In genomic region chr4:124809136-124809883, GRCm38 (mm10) we compare ENCODE assay signal across 16 mouse cellular contexts. TPM values are rescaled to one million over a fixed set of nuclear protein-coding genes. Genes with fewer than 3 reads are reported as not detected.
DNase-seq lines count a peak whose midpoint lies in the region; ATAC-seq and TF ChIP-seq lines count a peak whose summit lies in the region.
"Had no signal": no experiment of that assay in that cellular context is flagged by ENCODE, and none has a peak within 500 bp of the region (broad histone marks: within the 10 kb centered on the region; RNA-seq: fewer than 3 reads in every experiment).

No protein-coding gene starts in this region.

- H3K36me3 ChIP-seq in kidney, embryonic 14.5 days (ENCODE audit: control insufficient read depth, insufficient read depth, low read length) = peaks cover 39% of the 10 kb centered on the region
- peaks cover 25% of the 10 kb centered on the region for H3K36me3 ChIP-seq in kidney, postnatal 0 days (ENCODE audit: insufficient read depth, low read length)
- peaks cover 74% of the 10 kb centered on the region for H3K36me3 ChIP-seq in liver, embryonic 15.5 days (replicated peaks)
- peaks cover 7% of the 10 kb centered on the region for H3K36me3 ChIP-seq in midbrain, embryonic 16.5 days (ENCODE audit: control insufficient read depth, insufficient read depth, low read length)
- H3K36me3 ChIP-seq in intestine, postnatal 0 days (ENCODE audit: control insufficient read depth, insufficient read depth) = peaks cover 44% of the 10 kb centered on the region

- H3K4me1 ChIP-seq in kidney, embryonic 14.5 days (ENCODE audit: control insufficient read depth, insufficient read depth, low read length) = no peaks in the 10 kb centered on the region
- H3K4me1 ChIP-seq in kidney, postnatal 0 days (replicated peaks; ENCODE audit: insufficient read depth, low read length) = 0 out of 2 replicates have a peak, but pooled peaks cover 3% of the 10 kb centered on the region
- peaks cover 62% of the 10 kb centered on the region for H3K4me1 ChIP-seq in liver, embryonic 15.5 days (replicated peaks)
- H3K4me1 ChIP-seq in midbrain, embryonic 16.5 days (ENCODE audit: control insufficient read depth, insufficient read depth, low read length) = peaks cover 7% of the 10 kb centered on the region
- H3K4me1 ChIP-seq in intestine, postnatal 0 days (replicated peaks; ENCODE audit: control insufficient read depth, insufficient read depth, low read length) = no peaks in the 10 kb centered on the region
- H3K4me1 ChIP-seq: embryonic facial prominence, embryonic 13.5 days had no signal

- no peak for ATAC-seq in kidney, embryonic 14.5 days (ENCODE audit: low FRiP score, low TSS enrichment)
- ATAC-seq in kidney, postnatal 0 days (replicated peaks; ENCODE audit: low FRiP score, low read depth) = no peak
- ATAC-seq in liver, embryonic 15.5 days (ENCODE audit: insufficient read depth) = no peak
- no peak for ATAC-seq in midbrain, embryonic 16.5 days
- no peak for ATAC-seq in intestine, postnatal 0 days
- ATAC-seq: forebrain, embryonic 16.5 days had no signal

- 82% methylated on average over 9 of the region's 9 CpGs for WGBS in kidney, embryonic 14.5 days
- WGBS in kidney, postnatal 0 days = 50% methylated on average over 9 of the region's 9 CpGs
- 45% methylated on average over 9 of the region's 9 CpGs for WGBS in liver, embryonic 15.5 days (ENCODE audit: insufficient replicate concordance)
- WGBS in midbrain, embryonic 16.5 days = 93% methylated on average over 9 of the region's 9 CpGs
- 66% methylated on average over 9 of the region's 9 CpGs for WGBS in intestine, postnatal 0 days

- no peak for TF ChIP-seq CTCF in kidney, postnatal 0 days (IDR thresholded peaks at IDR 0.05; ENCODE audit: low read depth)
- no peak for TF ChIP-seq CTCF in intestine, postnatal 0 days (IDR thresholded peaks at IDR 0.05; ENCODE audit: low read depth)

- DNase-seq in kidney, adult 11 months = peak; percentile 41
- DNase-seq in 416B (ENCODE audit: low read depth) = peak; percentile 43
- peak; percentile 10 for DNase-seq in kidney, postnatal 0 days (ENCODE audit: low spot score)
- DNase-seq in layer of hippocampus, adult 9-10 months (ENCODE audit: low spot score) = no peak
- DNase-seq: B cell, adult 2 months; cerebellum, adult 2 months; midbrain, embryonic 14.5 days; retina, postnatal 1 day; thymus, adult 18-20 months had no signal

- H3K9me3 ChIP-seq in kidney, embryonic 14.5 days (ENCODE audit: control insufficient read depth, low read length) = no peaks in the 10 kb centered on the region
- no peaks in the 10 kb centered on the region for H3K9me3 ChIP-seq in kidney, postnatal 0 days (replicated peaks; ENCODE audit: low read length)
- no peaks in the 10 kb centered on the region for H3K9me3 ChIP-seq in liver, embryonic 15.5 days (replicated peaks)
- no peaks in the 10 kb centered on the region for H3K9me3 ChIP-seq in midbrain, embryonic 16.5 days (replicated peaks; ENCODE audit: control insufficient read depth, low read length, poor library complexity, severe bottlenecking)
- H3K9me3 ChIP-seq in intestine, postnatal 0 days (ENCODE audit: control insufficient read depth) = no peaks in the 10 kb centered on the region
- H3K9me3 ChIP-seq: embryonic facial prominence, embryonic 13.5 days had no signal

- no peak overlapping the region for H3K27ac ChIP-seq in kidney, embryonic 14.5 days (ENCODE audit: low read depth, low read length)
- 0 out of 2 replicates have a peak overlapping the region, but pooled peaks have one; percentile 11 for H3K27ac ChIP-seq in kidney, postnatal 0 days
- no peak overlapping the region for H3K27ac ChIP-seq in liver, embryonic 15.5 days (replicated peaks)
- no peak overlapping the region for H3K27ac ChIP-seq in midbrain, embryonic 16.5 days (ENCODE audit: low read length)
- no peak overlapping the region for H3K27ac ChIP-seq in intestine, postnatal 0 days (ENCODE audit: low read depth, low read length)
- H3K27ac ChIP-seq: embryonic facial prominence, embryonic 13.5 days; macrophage had no signal

- no peak overlapping the region for H3K9ac ChIP-seq in kidney, embryonic 14.5 days (ENCODE audit: low read depth, low read length)
- no peak overlapping the region for H3K9ac ChIP-seq in kidney, postnatal 0 days (ENCODE audit: low read depth, low read length)
- H3K9ac ChIP-seq in liver, embryonic 15.5 days = no peak overlapping the region
- no peak overlapping the region for H3K9ac ChIP-seq in midbrain, embryonic 16.5 days (ENCODE audit: low read depth, low read length)
- H3K9ac ChIP-seq in intestine, postnatal 0 days (ENCODE audit: low read depth, low read length) = no peak overlapping the region
- H3K9ac ChIP-seq: embryonic facial prominence, embryonic 13.5 days had no signal

- no peak overlapping the region for H3K4me3 ChIP-seq in kidney, embryonic 14.5 days (ENCODE audit: low read length)
- no peak overlapping the region for H3K4me3 ChIP-seq in kidney, postnatal 0 days (replicated peaks; ENCODE audit: low read depth, low read length)
- no peak overlapping the region for H3K4me3 ChIP-seq in liver, embryonic 15.5 days (replicated peaks)
- no peak overlapping the region for H3K4me3 ChIP-seq in midbrain, embryonic 16.5 days (ENCODE audit: low read depth, low read length)
- no peak overlapping the region for H3K4me3 ChIP-seq in intestine, postnatal 0 days (ENCODE audit: low read depth, low read length)
- H3K4me3 ChIP-seq: embryonic facial prominence, embryonic 13.5 days had no signal

- H3K27me3 ChIP-seq in kidney, embryonic 14.5 days (ENCODE audit: control insufficient read depth, insufficient read depth, low read length) = no peaks in the 10 kb centered on the region
- no peaks in the 10 kb centered on the region for H3K27me3 ChIP-seq in kidney, postnatal 0 days (ENCODE audit: insufficient read depth, low read length)
- no peaks in the 10 kb centered on the region for H3K27me3 ChIP-seq in liver, embryonic 15.5 days
- no peaks in the 10 kb centered on the region for H3K27me3 ChIP-seq in midbrain, embryonic 16.5 days (ENCODE audit: control insufficient read depth, insufficient read depth, low read depth, low read length)
- no peaks in the 10 kb centered on the region for H3K27me3 ChIP-seq in intestine, postnatal 0 days (replicated peaks; ENCODE audit: control insufficient read depth, insufficient read depth, low read length)
- H3K27me3 ChIP-seq: embryonic facial prominence, embryonic 13.5 days had no signal

- H3K4me2 ChIP-seq in kidney, embryonic 14.5 days (replicated peaks; ENCODE audit: low read depth, low read length) = no peak overlapping the region
- no peak overlapping the region for H3K4me2 ChIP-seq in kidney, postnatal 0 days (ENCODE audit: low read length)
- H3K4me2 ChIP-seq in liver, embryonic 15.5 days = peak overlapping the region; percentile 11; the same call in 1 of the 2 replicates
- no peak overlapping the region for H3K4me2 ChIP-seq in midbrain, embryonic 16.5 days (ENCODE audit: low read length)
- no peak overlapping the region for H3K4me2 ChIP-seq in intestine, postnatal 0 days (replicated peaks; ENCODE audit: low read depth)
- H3K4me2 ChIP-seq: embryonic facial prominence, embryonic 13.5 days had no signal

RNA-seq across cellular contexts. Expression of gene Mtf1, which starts 7.4 kb away (rescaled TPM):
- 13.7 and 17.5 TPM in 2 replicates for polyA plus RNA-seq in kidney, embryonic 14.5 days (2014; fragmentation: Nextera tagmentation; extraction: Ambion mirVana)
- polyA plus RNA-seq in kidney, postnatal 0 days (2015; fragmentation: Nextera tagmentation; extraction: Ambion mirVana) = 11.3 and 14.8 TPM in 2 replicates
- polyA plus RNA-seq in liver, embryonic 15.5 days (2015; fragmentation: Nextera tagmentation; extraction: Ambion mirVana) = 11.8 and 12.4 TPM in 2 replicates
- 9.9 and 10.9 TPM in 2 replicates for polyA plus RNA-seq in midbrain, embryonic 16.5 days (2015; fragmentation: Nextera tagmentation; extraction: Ambion mirVana)
- polyA plus RNA-seq in intestine, postnatal 0 days (2015; fragmentation: Nextera tagmentation; extraction: Ambion mirVana) = 10.4 and 11.5 TPM in 2 replicates

RNA-seq across cellular contexts. Expression of gene Yrdc, which starts 41.2 kb away (rescaled TPM):
- polyA plus RNA-seq in kidney, embryonic 14.5 days (2014; fragmentation: Nextera tagmentation; extraction: Ambion mirVana) = 40.4 and 49.8 TPM in 2 replicates
- polyA plus RNA-seq in kidney, postnatal 0 days (2015; fragmentation: Nextera tagmentation; extraction: Ambion mirVana) = 35.1 and 39.2 TPM in 2 replicates
- polyA plus RNA-seq in liver, embryonic 15.5 days (2015; fragmentation: Nextera tagmentation; extraction: Ambion mirVana) = 16.4 and 21.8 TPM in 2 replicates
- 39.1 and 41.6 TPM in 2 replicates for polyA plus RNA-seq in midbrain, embryonic 16.5 days (2015; fragmentation: Nextera tagmentation; extraction: Ambion mirVana)
- polyA plus RNA-seq in intestine, postnatal 0 days (2015; fragmentation: Nextera tagmentation; extraction: Ambion mirVana) = 19.9 and 22.7 TPM in 2 replicates

RNA-seq across cellular contexts. Expression of gene 1110065P20Rik, which starts 41.7 kb away (rescaled TPM):
- polyA plus RNA-seq in kidney, embryonic 14.5 days (2014; fragmentation: Nextera tagmentation; extraction: Ambion mirVana) = 53.6 and 64.3 TPM in 2 replicates
- 65.1 and 80.9 TPM in 2 replicates for polyA plus RNA-seq in kidney, postnatal 0 days (2015; fragmentation: Nextera tagmentation; extraction: Ambion mirVana)
- 12.6 and 12.7 TPM in 2 replicates for polyA plus RNA-seq in liver, embryonic 15.5 days (2015; fragmentation: Nextera tagmentation; extraction: Ambion mirVana)
- 81.9 and 94.4 TPM in 2 replicates for polyA plus RNA-seq in midbrain, embryonic 16.5 days (2015; fragmentation: Nextera tagmentation; extraction: Ambion mirVana)
- polyA plus RNA-seq in intestine, postnatal 0 days (2015; fragmentation: Nextera tagmentation; extraction: Ambion mirVana) = 58.8 and 59.4 TPM in 2 replicates

RNA-seq across cellular contexts. Expression of gene Maneal, which starts 52.7 kb away (rescaled TPM):
- polyA plus RNA-seq in kidney, embryonic 14.5 days (2014; fragmentation: Nextera tagmentation; extraction: Ambion mirVana) = 0.66 and 0.81 TPM in 2 replicates
- 0.34 and 0.36 TPM in 2 replicates for polyA plus RNA-seq in kidney, postnatal 0 days (2015; fragmentation: Nextera tagmentation; extraction: Ambion mirVana)
- 0.03 TPM in 1 of 2 replicates, not detected in the other for polyA plus RNA-seq in liver, embryonic 15.5 days (2015; fragmentation: Nextera tagmentation; extraction: Ambion mirVana)
- 10.3 and 11.0 TPM in 2 replicates for polyA plus RNA-seq in midbrain, embryonic 16.5 days (2015; fragmentation: Nextera tagmentation; extraction: Ambion mirVana)
- 0.17 and 0.24 TPM in 2 replicates for polyA plus RNA-seq in intestine, postnatal 0 days (2015; fragmentation: Nextera tagmentation; extraction: Ambion mirVana)
